Mouse (Mus musculus): ENCODE data around the gene Scube1.

The Scube1 gene

GRCm38 (mm10) chr15:83664722-83665121 is 60.1 kb downstream of the Scube1 start:
- no peak for DNase-seq

GRCm38 (mm10) chr15:83663066-83663465 is 61.8 kb downstream of the Scube1 start:
- DNase-seq = no peak

GRCm38 (mm10) chr15:83662106-83662505 is 62.7 kb downstream of the Scube1 start:
- no peak for DNase-seq

GRCm38 (mm10) chr15:83642518-83642917 is 82.3 kb downstream of the Scube1 start:
- DNase-seq = no peak

- no peak for DNase-seq
These were observed 84.6 kb downstream of the Scube1 start for GRCm38 (mm10) chr15:83640208-83640607.

- DNase-seq = no peak
These were observed 85.7 kb downstream of the Scube1 start for GRCm38 (mm10) chr15:83639160-83639559.

GRCm38 (mm10) chr15:83638196-83638899 is 86.5 kb downstream of the Scube1 start:
- DNase-seq = no peak

- no peak for DNase-seq
These were observed 88.1 kb downstream of the Scube1 start for GRCm38 (mm10) chr15:83636759-83637158.

GRCm38 (mm10) chr15:83635251-83635650 is 89.6 kb downstream of the Scube1 start:
- DNase-seq = no peak

- DNase-seq = no peak
These were observed 90.7 kb downstream of the Scube1 start for GRCm38 (mm10) chr15:83634076-83634475.

GRCm38 (mm10) chr15:83631071-83631470 is 93.8 kb downstream of the Scube1 start:
- DNase-seq = no peak

GRCm38 (mm10) chr15:83629716-83630115 is 95.1 kb downstream of the Scube1 start:
- no peak for DNase-seq

GRCm38 (mm10) chr15:83626142-83626645 is 98.6 kb downstream of the Scube1 start:
- no peak for DNase-seq

GRCm38 (mm10) chr15:83615245-83615644 is 109.6 kb downstream of the Scube1 start:
- no peak for DNase-seq

GRCm38 (mm10) chr15:83607115-83607802 is 117.6 kb downstream of the Scube1 start:
- DNase-seq = peak; percentile 46 to 65

- no peak for DNase-seq
These were observed 118.1 kb downstream of the Scube1 start for GRCm38 (mm10) chr15:83606700-83607099.

GRCm38 (mm10) chr15:83606216-83606615 is 118.6 kb downstream of the Scube1 start:
- DNase-seq = no peak

GRCm38 (mm10) chr15:83603426-83603825 is 121.4 kb downstream of the Scube1 start:
- DNase-seq = peak in 1 of 2 experiments; percentile 14

GRCm38 (mm10) chr15:83603046-83603396 is 121.8 kb downstream of the Scube1 start:
- no peak for DNase-seq

- DNase-seq = peak; percentile 59 to 60
These were observed 122.3 kb downstream of the Scube1 start for GRCm38 (mm10) chr15:83602372-83603045.

GRCm38 (mm10) chr15:83601185-83601584 is 123.6 kb downstream of the Scube1 start:
- no peak for DNase-seq

- no peak for DNase-seq
These were observed 128.0 kb downstream of the Scube1 start for GRCm38 (mm10) chr15:83596833-83597232.

- DNase-seq = no peak
These were observed 129.5 kb downstream of the Scube1 start for GRCm38 (mm10) chr15:83595364-83595711.

All from spleen, adult 18-20 months (tissue).